Mouse (Mus musculus) CD4-positive, CD25-positive, alpha-beta regulatory T cell, adult 4 months (primary cell): ENCODE results near the gene Letm1. TPM values are rescaled to one million over a fixed set of nuclear protein-coding genes. Genes with fewer than 3 reads are reported as not detected.

Experiments used
- ATAC-seq: one replicate; pipeline ENCODE4 v1.8.0; 2017
- polyA plus RNA-seq, 2 experiments: library from polyadenylated mRNA; unstranded; fragments of 100-300 nt; shearing (Covaris generic); gene quantifications; one replicate each; pipeline ENCODE4 v1.2.1; 2017

Gene Letm1
- polyA plus RNA-seq, 2 experiments from 2014 or later, result 15.9 to 17.5 TPM

DNA sequence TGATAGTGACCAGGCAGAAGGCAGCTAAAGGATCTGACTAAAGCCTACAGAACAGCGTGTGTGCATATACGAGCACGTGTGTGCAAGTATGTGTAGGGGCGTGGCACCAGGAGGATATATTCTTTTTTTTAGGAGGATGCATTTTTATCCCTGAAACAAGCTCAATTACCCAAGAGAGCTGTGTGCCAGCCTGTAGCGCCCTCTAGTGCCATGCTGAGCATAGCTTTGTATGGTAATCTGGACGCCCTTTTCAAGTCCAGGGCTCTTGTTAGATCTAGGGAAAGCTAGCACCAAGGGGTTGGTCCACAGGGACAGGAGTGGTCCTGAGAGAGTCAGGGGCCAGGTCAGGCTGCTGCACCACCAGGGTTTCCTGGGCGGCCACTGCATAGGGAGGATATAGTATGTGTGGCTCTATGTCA lies 44.7 kb downstream of the Letm1 start:
- ATAC-seq, result no peak

DNA sequence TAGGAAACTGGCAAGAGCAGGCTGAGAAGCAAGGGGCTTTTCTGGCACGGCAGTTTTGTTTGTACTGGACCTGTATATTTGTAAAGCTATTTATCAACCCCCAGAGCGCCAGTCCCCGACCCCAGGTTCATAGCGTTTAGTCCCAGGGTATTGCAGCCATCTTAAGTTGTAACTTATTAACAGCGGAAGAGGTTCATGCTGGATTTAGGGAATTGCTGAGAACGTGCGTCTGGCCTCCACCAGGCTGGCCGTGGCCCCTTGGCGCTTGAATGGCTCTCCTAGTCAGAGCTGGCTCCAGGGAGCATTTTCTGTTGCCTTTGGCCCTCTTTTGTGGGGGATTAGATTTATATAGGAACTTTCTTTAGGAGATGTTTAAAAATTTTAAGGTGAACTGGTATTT lies 46.4 kb downstream of the Letm1 start:
- no peak for ATAC-seq

DNA sequence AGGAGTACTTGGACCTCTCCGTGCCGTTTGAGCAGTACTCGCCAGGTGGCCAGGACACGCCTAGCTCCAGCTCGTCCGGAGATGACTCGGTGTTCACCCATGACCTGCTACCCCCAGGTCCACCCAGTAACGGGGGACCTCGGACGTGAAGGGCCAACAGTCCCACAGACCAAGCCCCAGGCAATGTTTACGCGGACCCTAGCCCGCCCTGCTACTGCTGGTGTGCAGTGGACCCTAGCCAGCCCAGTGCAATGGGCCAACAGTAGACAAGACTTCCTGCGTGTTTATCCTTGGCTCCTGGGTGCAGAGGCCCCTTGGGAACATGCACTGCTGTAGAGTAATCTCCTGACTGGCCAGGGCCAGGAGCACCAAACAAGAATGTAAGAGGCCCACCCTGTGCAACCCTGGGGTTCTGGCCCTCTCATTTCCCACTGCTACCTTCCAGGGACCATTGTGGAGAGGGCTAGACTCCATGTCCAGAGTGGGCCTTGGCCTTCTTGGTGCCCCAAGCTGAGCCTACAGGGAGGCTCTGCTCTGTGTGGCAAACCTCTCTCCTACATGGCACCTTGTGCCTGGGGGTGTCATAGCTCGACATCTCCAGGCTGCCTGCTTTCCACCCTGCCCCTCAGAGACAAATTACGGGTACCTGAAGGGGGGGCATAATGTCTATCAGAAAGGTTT lies 47.1 kb downstream of the Letm1 start:
- no peak for ATAC-seq

DNA sequence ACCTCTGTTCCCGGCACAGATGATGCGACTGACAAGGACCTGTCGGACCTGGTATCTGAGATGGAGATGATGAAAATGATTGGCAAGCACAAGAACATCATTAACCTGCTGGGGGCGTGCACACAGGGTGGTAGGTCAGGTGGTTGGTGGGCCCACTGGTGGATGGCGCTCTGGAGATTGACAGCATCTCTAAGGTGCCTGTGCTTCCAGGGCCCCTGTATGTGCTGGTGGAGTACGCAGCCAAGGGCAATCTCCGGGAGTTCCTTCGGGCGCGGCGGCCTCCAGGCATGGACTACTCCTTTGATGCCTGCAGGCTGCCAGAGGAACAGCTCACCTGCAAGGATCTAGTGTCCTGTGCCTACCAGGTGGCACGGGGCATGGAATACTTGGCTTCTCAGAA lies 48.8 kb downstream of the Letm1 start:
- no peak for ATAC-seq

DNA sequence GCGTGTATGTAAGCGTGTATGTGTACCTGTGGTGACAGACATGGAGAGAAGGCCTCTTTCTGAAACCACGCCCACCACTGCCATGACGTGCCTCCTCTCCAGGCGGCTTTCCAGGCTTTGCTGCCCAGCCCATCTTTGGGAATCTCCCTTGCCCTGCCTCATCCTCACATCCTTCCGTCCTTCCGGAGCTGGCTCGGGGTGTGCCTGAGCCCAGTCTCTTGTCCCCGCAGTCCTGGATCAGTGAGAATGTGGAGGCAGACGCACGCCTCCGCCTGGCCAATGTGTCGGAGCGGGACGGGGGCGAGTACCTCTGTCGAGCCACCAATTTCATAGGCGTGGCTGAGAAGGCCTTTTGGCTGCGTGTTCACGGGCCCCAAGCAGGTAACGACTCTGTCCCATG lies 51.6 kb downstream of the Letm1 start:
- no peak for ATAC-seq

DNA sequence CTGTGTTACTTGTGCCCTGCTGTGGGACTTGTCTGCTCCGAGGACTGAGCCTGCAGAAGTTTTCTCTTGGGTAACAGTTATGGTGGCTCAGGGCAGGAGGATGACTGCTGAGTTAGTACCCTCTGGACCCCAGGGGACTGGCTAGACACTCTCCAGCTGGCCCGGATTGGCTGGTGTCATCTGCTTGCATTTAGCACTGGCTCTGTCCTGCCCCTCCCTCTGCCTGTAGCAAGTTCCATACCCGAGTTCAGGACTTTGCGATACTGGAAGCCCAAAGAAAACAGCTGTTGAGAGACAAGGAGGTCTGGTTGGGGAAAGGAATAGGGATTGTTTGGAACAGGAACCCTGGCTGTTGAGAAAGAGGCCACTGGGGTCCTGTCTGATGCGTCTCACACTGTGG lies 52.1 kb downstream of the Letm1 start:
- ATAC-seq, result no peak

DNA sequence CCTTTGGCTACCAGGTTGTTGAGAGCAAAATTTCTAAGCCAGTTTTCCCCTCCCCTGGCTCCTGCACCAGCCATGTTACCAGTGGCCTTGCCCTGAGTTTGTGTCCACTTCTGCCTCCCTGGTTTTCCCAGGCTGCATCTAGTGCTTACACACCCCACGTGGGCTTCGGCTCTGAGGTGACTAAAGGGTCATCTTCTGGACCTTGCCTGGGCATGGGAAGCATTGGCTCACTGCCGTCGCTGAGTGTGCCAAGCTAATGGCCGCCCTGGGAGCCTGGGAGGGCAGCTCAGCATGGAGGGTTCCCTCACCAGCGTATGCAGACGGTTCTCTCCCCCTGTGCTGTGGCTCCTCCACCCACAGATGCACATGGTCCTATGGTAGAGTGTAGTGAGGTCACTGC lies 53.8 kb downstream of the Letm1 start:
- ATAC-seq, result no peak

DNA sequence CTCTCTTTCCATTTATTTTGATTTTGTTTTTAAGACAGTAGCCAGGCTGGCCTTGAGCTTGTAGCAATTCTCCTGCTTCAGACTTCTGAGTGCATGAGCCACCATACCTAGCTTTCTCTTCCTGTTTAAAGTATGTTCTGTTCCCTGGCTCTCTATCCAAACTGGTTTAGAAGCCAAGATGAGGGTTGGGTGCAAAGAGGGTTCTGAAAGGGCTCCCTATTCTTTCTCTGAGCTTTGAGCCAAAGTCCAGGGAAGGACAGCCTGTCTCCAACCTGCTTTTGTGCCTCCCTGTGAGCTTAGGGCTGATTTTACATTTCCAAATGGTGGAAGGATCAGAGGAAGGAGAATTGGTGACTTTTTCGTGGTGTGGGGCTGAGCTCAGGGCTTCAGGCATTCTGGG lies 55.7 kb downstream of the Letm1 start:
- no peak for ATAC-seq

DNA sequence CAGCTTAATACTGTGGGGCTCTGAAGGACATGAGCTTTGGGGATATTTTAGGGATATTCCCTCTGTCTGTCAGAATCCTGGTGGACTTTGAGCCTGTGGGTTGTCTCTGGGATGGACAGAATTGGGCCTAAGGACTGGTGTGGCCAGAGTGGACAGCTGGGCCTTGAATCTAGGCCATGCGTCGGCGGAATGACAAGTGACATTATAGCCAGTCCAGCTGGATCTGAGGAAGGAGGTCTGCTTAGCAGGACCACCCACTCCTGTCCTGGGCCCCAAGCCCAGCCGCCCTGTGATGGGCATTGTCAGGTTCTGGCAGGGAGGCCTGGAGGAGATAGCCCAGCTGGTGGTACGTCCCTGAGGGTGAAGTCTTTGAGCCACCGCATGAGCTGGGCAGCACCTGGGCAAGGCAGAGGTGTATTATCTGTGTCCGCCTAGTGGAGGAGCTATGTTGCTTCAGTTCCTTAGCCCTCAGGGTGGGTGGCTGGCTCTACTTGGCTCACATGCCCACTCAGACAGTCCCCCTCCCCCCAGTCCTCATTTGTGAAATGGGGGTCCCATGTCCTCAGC lies 56.5 kb downstream of the Letm1 start:
- no peak for ATAC-seq

DNA sequence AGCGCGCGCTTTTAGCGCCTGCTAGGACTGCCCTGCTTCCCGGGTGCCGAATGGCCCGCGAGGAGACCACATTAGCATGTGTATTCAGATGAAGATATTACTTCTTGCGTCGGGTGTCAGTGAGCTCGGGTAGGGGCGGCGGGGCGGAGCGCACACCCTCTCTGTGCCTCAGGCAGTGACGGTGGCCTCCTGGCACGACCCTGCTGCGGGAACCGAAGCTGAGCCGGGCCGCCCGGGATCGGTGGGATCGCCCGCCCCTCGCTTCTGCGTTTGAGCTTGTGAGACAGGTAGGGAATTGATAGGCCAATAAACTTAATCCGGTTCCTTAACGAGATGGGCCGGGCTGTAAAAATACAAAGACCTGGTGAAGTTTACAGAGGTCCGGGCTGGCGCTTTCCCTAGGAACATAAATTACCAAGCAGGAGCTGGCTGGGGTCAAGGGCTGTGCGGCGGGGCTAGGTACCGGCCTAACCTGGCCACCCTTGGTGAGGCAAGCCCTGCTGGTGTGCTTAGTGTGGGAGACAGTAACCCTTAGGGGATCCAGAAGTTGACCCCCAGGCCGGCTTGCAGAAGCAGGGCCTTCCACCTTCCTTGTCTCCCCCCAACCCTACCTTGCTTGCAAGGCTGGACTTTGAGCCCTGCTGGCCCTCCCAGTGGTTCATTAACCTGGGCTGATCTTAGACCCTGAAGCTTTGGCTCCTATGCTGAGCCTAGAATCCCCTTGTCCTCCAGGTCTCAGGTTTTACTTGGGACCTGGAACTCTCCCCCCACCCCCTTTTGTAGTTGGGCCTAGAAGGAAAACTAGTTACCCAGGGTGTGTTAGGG lies 58.8 kb downstream of the Letm1 start:
- no peak for ATAC-seq

DNA sequence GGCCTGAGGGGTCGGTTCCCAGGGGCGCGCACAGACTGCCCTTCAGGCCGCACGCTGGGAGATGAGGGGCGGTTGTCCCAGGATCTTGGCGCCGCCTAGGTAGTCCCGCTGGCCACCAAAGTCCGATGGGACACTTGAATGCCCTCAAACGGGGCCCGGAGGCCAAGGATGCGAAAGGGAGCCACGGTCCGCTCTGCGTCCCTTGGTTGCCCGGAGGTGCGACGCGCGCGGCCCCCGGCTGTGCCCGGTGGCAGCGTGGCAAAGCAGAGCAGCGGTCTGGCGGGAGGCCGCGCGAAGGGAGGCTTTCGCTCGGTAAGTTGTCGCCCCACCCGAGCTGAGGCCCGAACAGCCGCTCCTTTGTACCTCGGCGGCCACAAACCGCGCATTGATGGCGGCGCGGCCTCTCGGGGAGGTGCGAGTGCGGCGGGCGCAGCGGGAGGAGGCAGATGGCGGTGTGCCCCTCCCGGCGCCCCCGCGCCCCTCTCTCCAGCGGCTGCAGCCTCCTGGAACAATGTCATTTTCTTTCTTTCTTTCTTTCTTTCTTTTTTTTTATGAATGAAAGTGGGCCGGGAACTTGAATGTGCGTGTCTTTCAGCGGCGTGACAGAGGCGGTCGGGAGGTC lies 59.5 kb downstream of the Letm1 start:
- no peak for ATAC-seq

DNA sequence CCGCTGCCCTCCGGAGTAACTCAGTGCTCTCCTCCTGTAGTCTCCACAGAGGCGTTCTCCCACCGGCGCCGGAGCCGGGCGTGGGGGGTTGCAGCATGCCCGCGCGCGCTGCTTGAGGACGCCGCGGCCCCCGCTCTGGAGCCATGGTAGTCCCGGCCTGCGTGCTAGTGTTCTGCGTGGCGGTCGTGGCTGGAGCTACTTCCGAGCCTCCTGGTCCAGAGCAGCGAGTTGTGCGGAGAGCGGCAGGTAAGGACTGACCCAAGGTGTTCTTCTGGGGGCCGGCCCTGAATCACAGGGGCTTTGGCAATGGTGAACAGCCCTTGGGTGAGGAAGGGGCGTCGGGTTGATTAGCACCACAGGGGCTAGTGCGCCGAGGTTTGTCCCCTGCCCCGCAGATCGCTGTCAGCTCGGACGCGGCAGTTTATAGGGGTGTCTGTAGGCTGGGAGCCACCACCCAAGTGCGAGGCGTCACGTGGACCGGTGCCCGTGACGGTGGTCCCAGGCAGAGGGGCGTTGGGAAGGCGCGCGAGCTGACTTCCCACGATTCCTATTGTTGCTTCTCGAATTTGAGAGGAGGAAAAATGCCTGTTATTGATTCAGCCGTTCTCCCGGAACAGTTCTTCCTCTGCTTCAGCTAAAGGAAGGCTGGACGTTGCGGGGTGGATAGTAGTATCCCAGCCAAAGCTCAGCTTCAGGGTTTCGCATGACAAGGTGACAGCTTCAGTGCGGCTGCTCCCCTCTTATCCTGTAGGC lies 60.2 kb downstream of the Letm1 start:
- ATAC-seq, result no peak

DNA sequence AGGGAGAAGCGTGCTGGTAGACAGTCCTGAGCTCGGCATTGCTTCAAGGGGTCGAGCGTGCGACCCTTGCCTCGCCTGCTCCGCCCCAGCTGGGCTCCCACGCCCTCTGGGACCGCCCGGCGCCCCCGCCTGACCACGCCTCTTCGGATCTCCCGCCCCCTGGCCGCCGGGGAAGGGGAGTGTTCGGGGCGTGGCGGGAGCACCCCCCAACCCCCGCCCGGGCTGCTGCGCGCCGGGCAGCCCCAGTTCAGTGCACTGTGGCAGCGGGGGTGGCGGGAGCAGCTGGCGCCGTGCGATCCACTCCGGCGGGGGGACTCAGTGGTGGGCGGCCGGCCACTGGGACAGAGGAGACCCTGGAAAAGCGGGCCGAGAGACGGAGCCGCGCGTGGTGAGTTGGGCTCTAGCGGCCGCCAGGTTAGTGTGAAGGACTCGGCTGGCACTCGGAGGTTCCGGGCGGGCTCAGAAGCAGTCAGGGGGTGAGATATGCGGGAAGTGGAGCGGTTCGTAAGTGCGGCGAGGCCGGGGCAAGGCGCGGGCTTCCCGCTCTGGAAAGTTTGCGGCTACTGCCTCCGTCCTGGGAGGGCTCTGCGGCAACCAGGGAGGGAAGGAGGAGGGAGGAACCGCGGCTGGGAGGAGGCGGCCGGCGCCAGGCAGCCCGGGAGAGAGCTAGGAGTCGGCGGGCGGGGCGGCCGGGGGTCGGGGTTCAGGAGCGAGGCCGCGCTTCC lies 60.9 kb downstream of the Letm1 start, which contains the start of gene Fgfr3:
Fgfr3 (plus strand) TSS at position 134 of the 725 bp plus-strand sequence.
- ATAC-seq, result peak; percentile 45

DNA sequence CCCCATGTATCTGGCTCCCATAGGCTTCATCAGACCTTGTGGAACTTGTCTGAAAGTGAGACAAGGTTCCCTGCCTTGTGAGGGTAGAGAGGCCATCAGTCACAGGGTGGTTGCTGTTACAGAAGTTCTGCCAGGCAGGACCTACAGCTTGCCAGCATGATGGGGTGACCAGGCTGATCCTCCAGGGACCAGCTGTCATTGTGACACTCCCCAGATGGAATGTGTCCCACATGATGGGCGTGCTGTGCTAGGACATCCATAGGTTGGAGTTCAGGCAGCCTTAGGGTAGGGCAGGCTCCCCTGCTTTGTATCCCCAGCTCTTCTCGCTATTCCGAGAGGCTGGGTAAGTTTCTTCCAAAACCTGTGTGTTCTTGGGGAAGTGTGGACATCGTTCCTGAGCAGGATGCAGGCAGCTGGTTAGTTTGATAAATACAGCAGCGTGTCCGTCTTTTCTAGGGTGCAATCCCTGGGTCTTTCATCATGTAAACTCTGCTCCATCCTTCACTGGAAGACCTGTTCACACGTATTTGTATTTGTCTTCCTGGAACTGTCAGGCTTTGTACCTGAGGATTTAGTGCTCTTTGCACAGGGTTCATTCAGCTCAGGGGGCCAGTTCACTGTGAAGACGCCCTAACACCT lies 61.6 kb downstream of the Letm1 start:
- no peak for ATAC-seq

DNA sequence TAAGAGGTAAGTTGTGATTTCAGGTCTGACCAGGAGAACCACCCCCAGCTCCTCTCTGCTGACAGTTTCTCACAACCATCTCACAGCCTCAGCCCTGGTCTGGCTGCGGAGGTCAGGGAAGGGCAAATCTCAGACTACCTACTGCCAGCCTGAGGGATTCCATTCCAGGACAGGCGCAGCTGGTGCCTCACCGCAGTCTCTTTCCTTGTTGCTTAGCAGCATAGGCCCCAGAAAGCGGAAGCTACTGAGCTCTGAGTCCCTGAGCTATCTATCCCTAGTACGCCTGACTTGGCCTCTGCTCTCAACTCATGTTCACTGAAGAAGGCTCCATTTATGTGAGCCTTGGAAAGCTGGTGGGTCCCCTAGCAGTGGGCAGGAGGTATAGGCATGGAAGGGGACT lies 64.2 kb downstream of the Letm1 start:
- ATAC-seq, result no peak

DNA sequence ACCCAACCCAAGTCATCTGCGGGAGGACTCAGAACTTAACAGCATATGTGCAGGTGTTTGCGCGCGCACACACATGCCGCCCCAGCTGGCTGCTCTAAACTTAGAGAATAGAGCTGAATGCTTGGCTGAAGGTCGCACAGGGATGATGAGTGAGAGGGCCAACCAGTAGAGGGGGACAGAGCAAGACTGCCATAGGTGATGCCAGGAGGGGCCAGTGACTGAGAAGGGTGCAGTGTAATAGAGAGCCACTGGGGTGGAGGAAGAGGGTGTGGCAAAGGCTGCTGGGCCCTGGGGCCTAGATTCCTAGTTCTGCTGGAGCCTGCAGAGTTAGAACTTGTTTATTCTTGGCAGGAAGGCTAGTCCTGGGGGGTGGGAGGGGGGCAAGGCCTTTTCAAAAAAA lies 66.2 kb downstream of the Letm1 start:
- no peak for ATAC-seq

DNA sequence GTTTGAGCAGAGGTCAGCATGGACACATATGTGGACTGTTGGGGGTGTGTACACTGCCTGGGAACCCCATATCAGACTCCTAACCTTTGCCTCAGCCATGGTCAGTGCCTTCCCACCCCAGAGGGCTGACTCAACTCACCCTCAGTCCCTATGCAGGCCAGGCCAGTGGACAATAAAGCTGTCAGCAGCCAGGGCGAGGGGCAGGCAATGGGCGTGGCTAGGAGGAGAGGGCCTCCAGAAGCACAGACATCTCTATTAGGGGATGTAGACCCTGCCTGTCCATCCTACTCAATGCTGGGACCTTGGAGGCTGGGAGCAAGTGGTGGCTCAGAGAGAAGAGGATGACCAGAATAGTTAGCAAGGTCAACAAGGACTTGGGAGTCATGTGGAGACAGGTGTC lies 67.4 kb downstream of the Letm1 start:
- ATAC-seq, result no peak

DNA sequence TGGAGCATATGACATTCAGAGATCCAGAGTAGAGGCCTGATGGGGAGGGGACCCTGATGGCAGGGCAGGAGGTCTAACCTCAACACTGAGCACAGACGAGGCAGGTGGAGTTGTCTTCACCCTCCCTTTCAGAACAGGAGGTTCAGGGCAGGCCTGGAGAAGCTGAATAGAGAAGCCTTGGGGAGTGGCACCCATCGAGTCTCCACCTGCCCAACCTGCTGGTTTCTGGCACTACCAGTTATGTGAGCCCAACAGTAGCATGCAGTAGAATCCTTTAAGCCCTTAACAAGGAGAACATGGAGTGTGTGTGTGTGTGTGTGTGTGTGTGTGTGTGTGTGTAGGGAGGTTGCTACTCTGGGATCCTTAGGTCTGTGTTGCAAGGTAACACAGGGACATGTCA lies 70.1 kb downstream of the Letm1 start:
- no peak for ATAC-seq

DNA sequence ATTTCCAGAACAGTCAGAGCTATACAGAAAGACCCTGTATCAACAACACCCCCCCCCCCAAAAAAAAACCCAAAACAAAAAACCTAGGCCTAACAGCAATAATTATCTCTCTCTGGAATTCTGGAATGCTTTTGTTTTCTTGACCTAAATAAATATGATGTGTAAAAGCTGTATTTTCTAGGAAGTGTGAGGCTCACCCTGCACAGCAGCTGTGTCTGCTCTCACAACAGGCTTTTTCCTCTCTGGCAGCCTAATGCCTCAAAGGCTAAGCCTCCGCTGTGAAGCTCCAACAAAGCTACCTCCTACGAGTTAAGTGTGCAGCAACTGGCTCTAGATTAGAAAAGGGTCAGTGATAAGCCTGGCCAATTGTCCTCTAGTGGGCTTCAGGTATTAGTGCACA lies 73.6 kb downstream of the Letm1 start:
- ATAC-seq, result no peak

DNA sequence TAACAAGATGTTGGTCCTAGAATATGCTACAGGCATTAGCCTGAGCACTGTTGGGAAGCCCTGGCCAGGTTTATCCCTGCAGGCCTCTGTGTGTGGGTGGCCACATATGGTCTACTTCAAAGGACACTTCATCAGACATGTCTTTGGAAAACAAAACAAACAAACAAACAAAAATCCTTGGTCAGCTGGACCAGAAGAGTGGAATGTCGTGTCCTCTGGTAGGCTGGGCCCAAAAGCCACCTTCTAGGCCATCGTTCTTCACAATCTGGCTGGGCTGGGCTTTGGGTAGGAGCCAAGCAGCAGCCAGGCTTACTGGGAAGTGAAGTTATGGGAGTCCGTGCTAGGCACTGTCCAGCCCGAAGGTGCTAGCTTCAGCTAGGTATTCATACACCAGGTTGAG lies 75.5 kb downstream of the Letm1 start:
- ATAC-seq, result no peak

DNA sequence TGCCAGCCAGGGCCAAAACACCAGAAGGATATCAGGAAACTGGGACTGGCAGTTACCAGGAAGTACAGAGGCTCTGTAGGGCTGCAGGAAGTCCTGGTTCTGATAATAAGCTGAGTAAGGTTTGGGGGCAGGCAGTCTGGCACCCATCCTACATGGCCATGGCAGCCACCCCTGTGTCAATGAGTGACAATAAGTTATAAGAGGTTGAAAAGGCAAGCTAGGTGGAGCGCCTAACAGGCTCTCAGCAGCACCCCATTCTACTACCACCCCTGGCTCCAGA lies 76.3 kb downstream of the Letm1 start:
- ATAC-seq, result no peak
